Mouse (Mus musculus) urinary bladder, postnatal 10 days (tissue): Measurements from ENCODE around the gene Cd300lb.

ENCODE experiments used
- DNase-seq: peaks from one replicate; pipeline ENCODE4 v3.0.0; 2022; ENCODE audit warnings: low spot score

The Cd300lb gene

GRCm38 (mm10) chr11:114883251-114883789, 50.9 kb downstream of the Cd300lb start:
- DNase-seq, result no peak

DNA sequence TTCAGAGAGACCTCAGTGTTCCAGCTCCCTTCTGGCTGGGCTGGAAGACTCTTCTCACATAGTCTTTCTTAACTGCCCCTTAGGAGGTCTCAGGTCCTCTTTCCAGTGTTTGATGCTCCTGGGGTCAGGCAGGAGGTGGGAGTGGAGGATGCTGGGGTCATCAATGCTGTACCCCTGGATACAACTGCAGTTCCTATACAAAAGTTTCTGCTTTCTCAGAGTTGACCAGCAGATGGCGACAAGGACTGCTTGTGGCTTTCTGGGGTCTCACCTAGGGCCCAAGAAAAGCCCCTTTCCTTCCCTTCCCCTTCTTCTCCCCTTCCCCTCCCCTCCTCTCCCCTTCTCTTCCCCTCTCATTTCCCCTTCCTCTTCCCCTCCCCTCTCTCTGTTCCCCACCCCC, 53.6 kb downstream of the Cd300lb start:
- no peak for DNase-seq

DNA sequence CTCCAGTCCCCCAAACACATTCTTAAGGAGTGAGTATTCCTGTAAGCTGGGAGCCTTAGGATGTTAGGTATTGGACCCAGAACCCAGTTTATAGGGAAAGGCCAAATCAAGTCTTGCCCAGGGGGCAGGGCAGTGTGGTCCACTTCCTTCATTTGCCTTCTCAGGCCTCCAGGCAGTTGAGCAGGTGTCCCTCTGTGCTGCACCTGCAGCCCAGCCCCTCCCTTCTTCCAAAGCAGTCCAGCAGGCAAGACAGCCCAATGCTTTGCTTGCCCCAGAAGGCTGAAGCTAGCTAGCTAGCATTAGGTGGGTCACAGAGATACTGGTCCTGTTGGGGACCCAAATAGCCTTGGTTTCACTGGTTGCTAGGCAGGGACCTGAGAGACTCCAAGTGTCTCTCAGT, 54.0 kb downstream of the Cd300lb start:
- no peak for DNase-seq

- DNase-seq, result no peak
Observed at GRCm38 (mm10) chr11:114879666-114880065, 54.5 kb downstream of the Cd300lb start.

GRCm38 (mm10) chr11:114877145-114877544, 57.0 kb downstream of the Cd300lb start:
- DNase-seq, result no peak

DNA sequence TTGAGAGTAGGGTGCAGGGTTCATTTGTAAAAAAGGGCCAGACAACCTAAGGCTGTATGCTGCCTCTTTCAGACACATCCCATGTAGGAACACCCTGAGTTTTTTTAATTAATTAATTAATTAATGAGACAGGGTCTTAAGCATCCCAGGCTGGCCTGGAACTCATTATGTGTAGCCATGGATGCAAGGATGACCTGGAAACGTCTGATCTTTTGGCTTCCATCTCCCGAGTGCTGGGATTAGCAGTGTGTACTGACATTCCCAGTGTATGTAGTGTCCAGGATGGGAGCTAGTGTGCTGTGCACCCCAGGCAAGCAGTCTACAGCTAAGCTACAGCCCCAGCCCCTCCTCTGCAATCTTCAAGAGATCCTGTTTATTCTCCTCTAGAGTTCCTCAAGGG, 57.6 kb downstream of the Cd300lb start:
- no peak for DNase-seq

- no peak for DNase-seq
Observed at GRCm38 (mm10) chr11:114876176-114876575, 58.0 kb downstream of the Cd300lb start.

DNA sequence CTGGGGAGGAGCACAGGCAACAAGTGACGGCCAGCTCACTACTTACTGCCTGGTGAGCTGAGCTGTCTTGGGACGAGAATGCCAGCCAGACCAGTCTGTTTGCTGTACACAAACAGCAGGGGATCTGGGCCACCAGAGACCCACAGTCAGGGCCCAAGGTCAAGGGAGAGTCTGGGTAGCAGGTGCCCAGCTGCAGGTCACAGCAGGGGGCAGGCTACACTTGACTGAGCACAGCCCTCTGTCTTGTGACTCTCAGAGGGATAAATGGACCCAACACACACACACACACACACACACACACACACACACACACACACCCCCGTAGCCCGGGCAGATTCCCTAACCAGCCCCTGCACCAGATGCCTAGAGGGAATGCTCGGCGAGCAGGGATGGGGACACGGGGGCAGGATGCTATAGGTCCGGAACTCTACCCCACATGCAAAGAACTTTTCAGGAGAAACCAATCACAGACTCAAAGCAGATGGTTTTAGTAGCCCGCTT, 58.8 kb downstream of the Cd300lb start:
- no peak for DNase-seq

- no peak for DNase-seq
Observed at GRCm38 (mm10) chr11:114874226-114875145, 59.7 kb downstream of the Cd300lb start.

DNA sequence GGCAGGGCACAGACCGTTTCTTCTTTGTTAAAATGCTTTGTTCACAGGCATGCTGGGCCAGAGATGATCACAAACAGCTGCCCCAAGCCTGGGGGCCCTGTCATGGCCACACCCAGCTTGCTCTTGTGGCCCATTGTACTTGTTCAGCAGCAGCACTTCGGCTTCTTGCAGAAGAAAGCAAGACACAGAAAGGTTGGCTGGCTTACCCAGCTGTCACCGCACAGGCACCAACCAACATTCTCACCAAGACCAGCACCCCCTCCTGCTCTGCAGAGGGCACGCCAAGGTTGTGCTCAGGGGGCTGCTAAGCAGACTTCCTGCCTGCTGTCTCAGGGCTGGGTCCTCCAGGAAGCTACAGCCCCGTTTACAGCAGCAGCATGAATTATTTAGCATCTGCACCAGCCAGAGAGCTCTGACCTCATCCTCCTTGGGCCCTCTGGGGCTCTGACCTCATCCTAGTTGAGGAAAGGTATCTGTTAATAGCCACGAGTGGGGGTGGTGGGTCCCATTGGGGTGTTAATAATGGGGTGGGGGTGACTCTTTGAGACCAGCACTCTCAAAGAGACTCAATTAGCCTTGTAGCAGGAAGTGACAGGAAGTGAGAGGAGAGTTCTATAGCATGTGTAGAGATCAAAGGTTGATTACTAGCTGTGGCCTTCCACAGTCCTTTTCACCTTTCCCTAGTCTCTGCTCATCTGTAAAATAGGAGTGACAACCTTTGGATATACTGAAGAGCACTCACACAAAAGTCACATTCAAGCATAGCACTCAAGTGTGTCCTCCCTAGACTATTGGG, 61.0 kb downstream of the Cd300lb start:
- DNase-seq, result no peak
